Mouse (Mus musculus) CH12.LX (cell line): ENCODE results near the gene Ankrd34b.

Experiments
- CTCF ChIP-seq, 2 experiments: IDR thresholded peaks in 1 of 2; conservative IDR thresholded peaks in 1 of 2; 2 replicates each; pipeline ENCODE4 v1.5.1; 2011 to 2012; ENCODE audit warnings: low read depth in 2 of 2, low read length in 2 of 2, improper control_type of control experiment in 1 of 2, inconsistent platforms in 1 of 2, mild to moderate bottlenecking in 1 of 2, moderate library complexity in 1 of 2
- ELF1 ChIP-seq: IDR thresholded peaks from 2 replicates; pipeline ENCODE4 v1.6.1; 2014; ENCODE audit warnings: low read depth, mild to moderate bottlenecking, inconsistent platforms, low read length, improper control_type of control experiment
- EP300 ChIP-seq: IDR thresholded peaks from 2 replicates; pipeline ENCODE4 v1.6.1; 2011; ENCODE audit warnings: low read length, improper control_type of control experiment
- HCFC1 ChIP-seq: IDR thresholded peaks from 2 replicates; pipeline ENCODE4 v1.6.1; 2012; ENCODE audit warnings: low read depth, mild to moderate bottlenecking, inconsistent platforms, low read length, improper control_type of control experiment
- MXI1 ChIP-seq: IDR thresholded peaks from 2 replicates; pipeline ENCODE4 v1.6.1; 2011; ENCODE audit warnings: mild to moderate bottlenecking, low read depth, low read length, improper control_type of control experiment

DNA sequence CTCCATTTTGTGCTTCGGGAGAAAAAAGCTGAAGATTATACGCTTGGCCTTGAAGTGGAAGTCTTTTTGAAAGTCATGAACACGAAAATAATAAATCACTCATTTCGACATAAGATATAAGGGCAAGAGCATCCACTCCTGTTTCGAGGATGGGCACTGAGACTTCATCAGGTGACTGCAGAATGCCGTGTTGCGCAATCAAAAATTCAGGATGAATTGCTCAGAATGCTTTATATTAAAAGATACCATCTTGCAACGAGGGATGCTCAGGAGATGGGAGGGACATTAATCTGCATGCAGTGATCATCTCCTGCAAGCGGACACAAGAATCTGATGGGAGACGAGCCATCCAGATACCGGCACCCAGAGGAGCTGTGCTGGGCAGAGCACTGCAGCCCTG, 6.1 kb upstream of the Ankrd34b start:
- TF ChIP-seq EP300 (no peak), CTCF (conservative IDR thresholded peaks at IDR 0.05 in 1 of 2, IDR thresholded peaks at IDR 0.05 in 1 of 2; ENCODE audit: low read depth in 2 of 2, low read length in 2 of 2) (no peak), HCFC1 (no peak), MXI1 (no peak), ELF1 (no peak)
